Mouse (Mus musculus) hindbrain, embryonic 16.5 days (tissue): ENCODE data around the gene Il27. TPM values are rescaled to one million over a fixed set of nuclear protein-coding genes. Genes with fewer than 3 reads are reported as not detected.

Experiments
- ATAC-seq: fragments of 200-750 bp; cut with Nextera tagmentation; 2 replicates; pipeline ENCODE4 v1.8.0; 2017; ENCODE audit warnings: moderate TSS enrichment, moderate library complexity
- H3K27ac ChIP-seq: fragments of 300-500 bp; sonication (generic); 2 replicates; pipeline ENCODE4 v1.5.1; 2014; ENCODE audit warnings: low read depth, mild to moderate bottlenecking, control low read depth, low read length, moderate library complexity
- H3K27me3 ChIP-seq: fragments of 300-500 bp; sonication (generic); replicated peaks from 2 replicates; pipeline ENCODE4 v1.6.1; 2014; ENCODE audit warnings: low read length; ENCODE audit not compliant: control insufficient read depth, insufficient read depth
- H3K36me3 ChIP-seq: fragments of 300-500 bp; sonication (generic); 2 replicates; pipeline ENCODE4 v1.6.1; 2014; ENCODE audit warnings: mild to moderate bottlenecking, low read length, moderate library complexity, mixed read lengths; ENCODE audit not compliant: control insufficient read depth, insufficient read depth
- H3K4me1 ChIP-seq: fragments of 300-500 bp; sonication (generic); 2 replicates; pipeline ENCODE4 v1.6.1; 2014; ENCODE audit warnings: low read depth, low read length; ENCODE audit not compliant: control insufficient read depth, insufficient read depth
- H3K4me2 ChIP-seq: fragments of 300-500 bp; sonication (generic); 2 replicates; pipeline ENCODE4 v1.6.1; 2014; ENCODE audit warnings: mild to moderate bottlenecking, low read length, control low read depth, moderate library complexity
- H3K4me3 ChIP-seq: fragments of 300-500 bp; sonication (generic); 2 replicates; pipeline ENCODE4 v1.5.1; 2014; ENCODE audit warnings: mild to moderate bottlenecking, low read length, control low read depth, moderate library complexity
- H3K9ac ChIP-seq: fragments of 300-500 bp; sonication (generic); 2 replicates; pipeline ENCODE4 v1.6.1; 2014; ENCODE audit warnings: low read depth, mild to moderate bottlenecking, control low read depth, low read length, moderate library complexity
- H3K9me3 ChIP-seq: fragments of 300-500 bp; sonication (generic); 2 replicates; pipeline ENCODE4 v1.6.1; 2014; ENCODE audit warnings: mild to moderate bottlenecking, low read length, moderate library complexity; ENCODE audit not compliant: control insufficient read depth
- WGBS: fragments of 180-500 bp; shearing (Covaris S2); extraction: QIAGEN DNeasy Blood & Tissue Kit; methylation state at CpG from one replicate; pipeline ENCODE4 v1.1.7; 2014; 5-methylcytosine and 5-hydroxymethylcytosine counted together
- microRNA-seq: library from miRNA; unstranded; fragments of <30 nt; microRNA quantifications from one replicate; pipeline ENCODE4, GENCODE M21; 2017
- polyA plus RNA-seq: library from polyadenylated mRNA; unstranded; fragments of >200 nt; fragmentation: Nextera tagmentation; extraction: Ambion mirVana; gene quantifications from 2 replicates; pipeline ENCODE4 v1.2.1, GENCODE M21; 2015

Il27 gene
- polyA plus RNA-seq, 1 experiment from 2014 or later: not detected

GRCm38 (mm10) chr7:126566094-126566765 lies 28.5 kb downstream of the Il27 start, which contains the start of gene Eif3c:
Gene Eif3c (minus strand): TSS chr7:126566411.
- no peaks in the 10 kb centered on the region for H3K27me3 ChIP-seq
- H3K4me2 ChIP-seq: peak within 1 kb of the TSS; percentile 60
- H3K4me1 ChIP-seq: peaks cover 8% of the 10 kb centered on the region
- peaks cover 23% of the 10 kb centered on the region for H3K36me3 ChIP-seq
- WGBS: under 1% methylated on average over 46 of the region's 46 CpGs
- H3K9ac ChIP-seq: peak within 1 kb of the TSS; percentile 75
- peak within 1 kb of the TSS; percentile 69 for H3K4me3 ChIP-seq
- no peaks in the 10 kb centered on the region for H3K9me3 ChIP-seq
- peak; percentile 97 for ATAC-seq
- H3K27ac ChIP-seq: peak within 1 kb of the TSS; percentile 62

- H3K36me3 ChIP-seq: peaks cover 27% of the 10 kb centered on the region
- H3K4me2 ChIP-seq: peak overlapping the region; percentile 60
- under 1% methylated on average over 25 of the region's 28 CpGs for WGBS
- peak overlapping the region; percentile 62; the same call in 1 of the 2 replicates for H3K27ac ChIP-seq
- H3K4me1 ChIP-seq: peaks cover 8% of the 10 kb centered on the region
- ATAC-seq: no peak; the same call in 1 of the 2 replicates
- H3K4me3 ChIP-seq: peak overlapping the region; percentile 69
- H3K9ac ChIP-seq: peak overlapping the region; percentile 75
- no peaks in the 10 kb centered on the region for H3K9me3 ChIP-seq
- no peaks in the 10 kb centered on the region for H3K27me3 ChIP-seq
Observed at GRCm38 (mm10) chr7:126565693-126566092, 29.0 kb downstream of the Il27 start.

- 96% methylated on average over 5 of the region's 5 CpGs for WGBS
- H3K9me3 ChIP-seq: no peaks in the 10 kb centered on the region
- no peak overlapping the region for H3K4me3 ChIP-seq
- no peak overlapping the region for H3K4me2 ChIP-seq
- H3K36me3 ChIP-seq: peaks cover 64% of the 10 kb centered on the region
- H3K9ac ChIP-seq: no peak overlapping the region
- H3K4me1 ChIP-seq: no peaks in the 10 kb centered on the region
- H3K27me3 ChIP-seq: no peaks in the 10 kb centered on the region
- ATAC-seq: no peak
- no peak overlapping the region for H3K27ac ChIP-seq
Observed at GRCm38 (mm10) chr7:126556635-126557034, 38.1 kb downstream of the Il27 start.

- Histone ChIP-seq H3K9me3 (no peaks in the 10 kb centered on the region), H3K27ac (no peak overlapping the region), H3K4me1 (no peaks in the 10 kb centered on the region), H3K27me3 (no peaks in the 10 kb centered on the region), H3K36me3 (peaks cover 70% of the 10 kb centered on the region), H3K4me2 (no peak overlapping the region), H3K4me3 (no peak overlapping the region), H3K9ac (no peak overlapping the region)
- no peak for ATAC-seq
- 95% methylated on average over 1 of the region's 1 CpGs for WGBS
Observed at GRCm38 (mm10) chr7:126554796-126555195, 39.9 kb downstream of the Il27 start.

- H3K4me3 ChIP-seq: no peak overlapping the region
- WGBS: 93% methylated on average over 2 of the region's 2 CpGs
- no peak for ATAC-seq
- H3K36me3 ChIP-seq: peaks cover 42% of the 10 kb centered on the region
- H3K9me3 ChIP-seq: no peaks in the 10 kb centered on the region
- H3K9ac ChIP-seq: no peak overlapping the region
- H3K27ac ChIP-seq: no peak overlapping the region
- H3K27me3 ChIP-seq: no peaks in the 10 kb centered on the region
- no peaks in the 10 kb centered on the region for H3K4me1 ChIP-seq
- no peak overlapping the region for H3K4me2 ChIP-seq
Observed at GRCm38 (mm10) chr7:126545631-126546030, 49.1 kb downstream of the Il27 start.

GRCm38 (mm10) chr7:126541661-126542060 lies 53.1 kb downstream of the Il27 start:
- no peaks in the 10 kb centered on the region for H3K9me3 ChIP-seq
- H3K36me3 ChIP-seq: peaks cover 11% of the 10 kb centered on the region
- H3K9ac ChIP-seq: no peak overlapping the region
- no peak overlapping the region for H3K4me3 ChIP-seq
- no peak overlapping the region for H3K27ac ChIP-seq
- no peak for ATAC-seq
- no peaks in the 10 kb centered on the region for H3K4me1 ChIP-seq
- no peak overlapping the region for H3K4me2 ChIP-seq
- WGBS: 95% methylated on average over 1 of the region's 1 CpGs
- peaks cover 5% of the 10 kb centered on the region; the same call in 1 of the 2 replicates for H3K27me3 ChIP-seq

Small RNA genes lying within 50 kb of the gene (microRNA-seq; reads per million reads assigned to microRNA genes)
- gene Mir7059: 3.7 reads per million, percentile 12 among the genes with 10 or more reads in this experiment

Other genes starting within 250 kb of the Il27 start
- 0.55 and 1.00 TPM in 2 replicates for gene Lat, start 225.4 kb downstream of the Il27 start, polyA plus RNA-seq
- gene Spns1, start 217.5 kb downstream of the Il27 start, polyA plus RNA-seq: 98.1 and 98.9 TPM in 2 replicates
- 2.1 and 2.3 TPM in 2 replicates for gene Nfatc2ip, start 198.2 kb downstream of the Il27 start, polyA plus RNA-seq
- gene Cd19, start 180.1 kb downstream of the Il27 start, polyA plus RNA-seq: not detected in 2 replicates
- gene Rabep2, start 166.2 kb downstream of the Il27 start, polyA plus RNA-seq: 23.1 and 26.0 TPM in 2 replicates
- gene Atp2a1, start 131.8 kb downstream of the Il27 start, polyA plus RNA-seq: 0.56 and 14.3 TPM in 2 replicates
- gene Sh2b1, start 119.5 kb downstream of the Il27 start, polyA plus RNA-seq: 70.7 and 76.5 TPM in 2 replicates
- 136 and 137 TPM in 2 replicates for gene Tufm, start 107.6 kb downstream of the Il27 start, polyA plus RNA-seq
- gene Atxn2l, start 91.5 kb downstream of the Il27 start, polyA plus RNA-seq: 48.1 and 59.7 TPM in 2 replicates
- 172 and 174 TPM in 2 replicates for gene Eif3c, start 28.5 kb downstream of the Il27 start, polyA plus RNA-seq
- 0.36 and 0.88 TPM in 2 replicates for gene Apobr, start 10.0 kb downstream of the Il27 start, polyA plus RNA-seq
- 37.1 and 38.9 TPM in 2 replicates for gene Cln3, start 9.1 kb downstream of the Il27 start, polyA plus RNA-seq
- gene Nupr1, start 35.9 kb upstream of the Il27 start, polyA plus RNA-seq: 14.8 and 15.6 TPM in 2 replicates
- 54.9 and 56.5 TPM in 2 replicates for gene Sgf29, start 54.4 kb upstream of the Il27 start, polyA plus RNA-seq
- gene Sult1a1, start 81.5 kb upstream of the Il27 start, polyA plus RNA-seq: 11.9 and 12.0 TPM in 2 replicates
- 130 and 133 TPM in 2 replicates for gene Bola2, start 100.5 kb upstream of the Il27 start, polyA plus RNA-seq
- gene Slx1b, start 100.8 kb upstream of the Il27 start, polyA plus RNA-seq: 13.4 and 15.0 TPM in 2 replicates
- 119 and 125 TPM in 2 replicates for gene Coro1a, start 112.8 kb upstream of the Il27 start, polyA plus RNA-seq
- 114 and 119 TPM in 2 replicates for gene Mapk3, start 164.7 kb upstream of the Il27 start, polyA plus RNA-seq
- gene Gdpd3, start 171.4 kb upstream of the Il27 start, polyA plus RNA-seq: 1.4 and 1.5 TPM in 2 replicates
- gene Ypel3, start 182.0 kb upstream of the Il27 start, polyA plus RNA-seq: 187 and 200 TPM in 2 replicates
- gene Tbx6, start 186.5 kb upstream of the Il27 start, polyA plus RNA-seq: 0.29 and 0.55 TPM in 2 replicates
- 157 and 165 TPM in 2 replicates for gene Ppp4c, start 197.6 kb upstream of the Il27 start, polyA plus RNA-seq
- gene Fam57b, start 202.7 kb upstream of the Il27 start, polyA plus RNA-seq: 52.8 and 59.4 TPM in 2 replicates
- gene 4930451I11Rik, start 236.7 kb upstream of the Il27 start, polyA plus RNA-seq: 0.49 TPM in 1 of 2 replicates, not detected in the other